Mouse (Mus musculus) small intestine, adult 2 months (tissue): ENCODE data around the gene Nid1. TPM values are rescaled to one million over a fixed set of nuclear protein-coding genes. Genes with fewer than 3 reads are reported as not detected.
A peak's percentile ranks its signal among the peaks of the same experiment; 100 is the strongest.

Experiments
- H3K27ac ChIP-seq: fragments of 200-500 bp; 2 replicates; pipeline ENCODE4 v1.5.1; 2012; ENCODE audit warnings: low read depth, low read length, control low read depth, inconsistent platforms; ENCODE audit not compliant: insufficient read depth
- H3K27me3 ChIP-seq: fragments of 200-500 bp; 2 replicates; pipeline ENCODE4 v1.6.1; 2012; ENCODE audit warnings: mild to moderate bottlenecking, moderate library complexity, low read length, inconsistent platforms; ENCODE audit not compliant: control insufficient read depth, insufficient read depth
- H3K36me3 ChIP-seq: fragments of 200-500 bp; 2 replicates; pipeline ENCODE4 v1.6.1; 2012; ENCODE audit warnings: mild to moderate bottlenecking, low read length, control low read depth, inconsistent platforms; ENCODE audit not compliant: control insufficient read depth, insufficient read depth
- H3K4me1 ChIP-seq: fragments of 200-500 bp; 2 replicates; pipeline ENCODE4 v1.6.1; 2012; ENCODE audit warnings: low read length, inconsistent platforms, mixed read lengths; ENCODE audit not compliant: control insufficient read depth, insufficient read depth, insufficient read length
- H3K4me3 ChIP-seq: fragments of 200-500 bp; 2 replicates; pipeline ENCODE4 v1.5.1; 2012; ENCODE audit warnings: low read depth, mild to moderate bottlenecking, control low read depth, inconsistent platforms, low read length, moderate library complexity
- CTCF ChIP-seq: fragments of 200-500 bp; IDR thresholded peaks from 2 replicates; pipeline ENCODE4 v1.5.1; 2012; ENCODE audit warnings: low read depth, mild to moderate bottlenecking, control low read depth, inconsistent platforms, low read length, moderate library complexity, mixed read lengths; ENCODE audit not compliant: insufficient replicate concordance, insufficient read length; ENCODE audit errors: extremely low read depth
- POLR2A ChIP-seq: fragments of 200-500 bp; IDR thresholded peaks from 2 replicates; pipeline ENCODE4 v1.6.1; 2012; ENCODE audit warnings: low read depth, mild to moderate bottlenecking, control low read depth, inconsistent platforms, low read length, moderate library complexity
- WGBS: fragments of 180-500 bp; shearing (Covaris S2); methylation state at CpG from one replicate; pipeline ENCODE4 v1.1.7; 2018; 5-methylcytosine and 5-hydroxymethylcytosine counted together
- polyA plus RNA-seq: library from polyadenylated mRNA; depleted of rRNA; stranded (reverse); fragments of >200 nt; gene quantifications from 2 replicates; pipeline ENCODE4 v1.2.3, GENCODE M21; 2012

Gene Nid1
- polyA plus RNA-seq, 1 experiment = 26.2 TPM

DNA sequence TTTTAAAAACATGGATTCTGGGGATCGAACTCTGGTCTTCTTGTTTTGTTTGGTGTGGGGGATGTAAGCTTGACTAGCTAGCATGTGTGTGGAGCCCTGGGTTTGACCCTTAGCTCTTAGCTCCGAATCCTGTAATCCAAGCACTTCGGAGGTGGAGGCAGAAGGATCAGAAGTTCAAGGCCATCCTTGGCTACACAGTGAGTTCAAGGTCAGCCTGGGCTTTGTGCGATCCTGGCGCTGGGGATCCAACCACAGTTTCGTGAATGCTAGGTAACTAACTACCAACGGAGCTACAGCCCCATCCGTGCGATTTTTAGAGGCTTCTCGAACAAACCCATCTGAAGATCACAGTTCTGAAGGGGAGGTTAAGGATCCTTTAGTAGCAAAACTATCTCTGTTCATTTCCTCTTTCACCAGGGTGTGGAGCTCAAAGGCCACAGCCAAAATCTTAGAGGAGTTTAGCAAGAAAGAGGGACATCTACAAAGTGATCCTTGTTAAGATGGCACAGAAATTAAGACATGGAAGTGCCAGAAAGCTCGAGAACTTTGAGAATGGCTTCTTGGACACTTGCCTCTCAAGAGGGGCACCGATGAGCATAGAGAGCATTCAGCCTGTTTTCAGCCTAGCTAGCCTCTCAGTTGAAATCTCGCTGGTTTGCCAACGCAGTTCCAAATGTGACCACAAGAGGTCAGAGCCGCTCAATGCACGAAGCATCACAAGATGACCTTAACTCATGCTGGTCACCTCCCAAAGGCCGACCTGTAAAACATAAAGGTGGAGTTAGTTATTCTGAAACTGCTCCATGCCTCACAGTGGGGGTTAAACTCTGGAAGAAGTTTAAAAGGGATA lies 79.2 kb downstream of the Nid1 start:
- H3K27me3 ChIP-seq = no peaks in the 10 kb centered on the region
- no peaks in the 10 kb centered on the region for H3K4me1 ChIP-seq
- H3K27ac ChIP-seq = no peak overlapping the region
- H3K4me3 ChIP-seq = no peak overlapping the region
- peak; percentile 95; the same call in 1 of the 2 replicates for TF ChIP-seq CTCF
- TF ChIP-seq POLR2A = no peak
- WGBS = 41% methylated on average over 17 of the region's 17 CpGs
- H3K36me3 ChIP-seq = no peaks in the 10 kb centered on the region

GRCm38 (mm10) chr13:13518114-13518513 lies 80.8 kb downstream of the Nid1 start:
- Histone ChIP-seq H3K27me3 (no peaks in the 10 kb centered on the region), H3K36me3 (no peaks in the 10 kb centered on the region), H3K27ac (no peak overlapping the region), H3K4me3 (no peak overlapping the region), H3K4me1 (no peaks in the 10 kb centered on the region)
- TF ChIP-seq POLR2A = no peak
- no peak for TF ChIP-seq CTCF
- WGBS = 72% methylated on average over 7 of the region's 7 CpGs

DNA sequence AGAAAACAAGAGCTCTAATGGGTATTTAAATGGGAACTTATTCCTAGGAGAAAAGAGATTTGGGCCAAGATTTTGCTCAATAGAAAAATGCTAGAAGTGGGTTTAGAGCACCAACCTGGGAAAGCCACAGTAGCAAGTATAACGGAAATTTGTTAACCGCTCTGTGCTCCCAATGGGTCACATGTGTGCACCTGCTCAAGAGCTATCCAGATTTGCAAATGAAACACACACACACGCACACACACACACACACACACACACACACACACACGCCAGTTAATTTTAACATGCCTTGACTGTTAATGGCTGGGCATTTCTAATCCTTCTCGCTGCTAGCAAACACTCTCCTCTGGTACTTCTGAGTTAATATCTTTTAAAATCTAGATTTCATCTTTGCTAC lies 83.1 kb downstream of the Nid1 start:
- H3K27me3 ChIP-seq = no peaks in the 10 kb centered on the region
- no peak for TF ChIP-seq CTCF
- TF ChIP-seq POLR2A = no peak
- H3K4me1 ChIP-seq = 0 out of 2 replicates have a peak, but pooled peaks cover under 1% of the 10 kb centered on the region
- H3K27ac ChIP-seq = no peak overlapping the region
- H3K36me3 ChIP-seq = no peaks in the 10 kb centered on the region
- WGBS = 92% methylated on average over 5 of the region's 5 CpGs
- H3K4me3 ChIP-seq = no peak overlapping the region

GRCm38 (mm10) chr13:13523625-13524584 lies 86.6 kb downstream of the Nid1 start:
- Histone ChIP-seq H3K4me1 (0 out of 2 replicates have a peak, but pooled peaks cover 1% of the 10 kb centered on the region), H3K27me3 (no peaks in the 10 kb centered on the region), H3K27ac (peak overlapping the region; percentile 47), H3K4me3 (no peak overlapping the region), H3K36me3 (no peaks in the 10 kb centered on the region)
- no peak for TF ChIP-seq POLR2A
- TF ChIP-seq CTCF = no peak
- WGBS = 76% methylated on average over 9 of the region's 9 CpGs

- TF ChIP-seq CTCF (no peak), POLR2A (no peak)
Observed at GRCm38 (mm10) chr13:13525205-13525604, 87.9 kb downstream of the Nid1 start.

GRCm38 (mm10) chr13:13525877-13526276 lies 88.5 kb downstream of the Nid1 start:
- Histone ChIP-seq H3K4me1 (peaks cover 1% of the 10 kb centered on the region; the same call in 1 of the 2 replicates), H3K27ac (no peak overlapping the region), H3K36me3 (no peaks in the 10 kb centered on the region), H3K4me3 (no peak overlapping the region), H3K27me3 (no peaks in the 10 kb centered on the region)
- TF ChIP-seq CTCF = no peak
- no peak for TF ChIP-seq POLR2A
- WGBS = 78% methylated on average over 5 of the region's 5 CpGs

More at GRCm38 (mm10) chr13:13525205-13525604, 87.9 kb downstream of the Nid1 start:
- Histone ChIP-seq H3K4me1 (peaks cover 1% of the 10 kb centered on the region; the same call in 1 of the 2 replicates), H3K36me3 (no peaks in the 10 kb centered on the region), H3K27me3 (no peaks in the 10 kb centered on the region), H3K27ac (peak overlapping the region; percentile 42), H3K4me3 (no peak overlapping the region)
- 84% methylated on average over 2 of the region's 2 CpGs for WGBS

- H3K27ac ChIP-seq = 0 out of 2 replicates have a peak overlapping the region, but pooled peaks have one; percentile 12
- no peak overlapping the region for H3K4me3 ChIP-seq
- WGBS = 64% methylated on average over 11 of the region's 11 CpGs
Observed at GRCm38 (mm10) chr13:13529115-13529542, 91.8 kb downstream of the Nid1 start.

More at GRCm38 (mm10) chr13:13529115-13529542, 91.8 kb downstream of the Nid1 start:
- Histone ChIP-seq H3K27me3 (no peaks in the 10 kb centered on the region), H3K36me3 (no peaks in the 10 kb centered on the region), H3K4me1 (peaks cover 1% of the 10 kb centered on the region)
- TF ChIP-seq CTCF = no peak
- no peak for TF ChIP-seq POLR2A
